In genomic region chr6:97486813-97487361, GRCm38 (mm10) we compare ENCODE assay signal across 8 mouse cellular contexts.
DNase-seq lines count a peak whose midpoint lies in the region; ATAC-seq and TF ChIP-seq lines count a peak whose summit lies in the region.

No protein-coding gene starts in this region.

- TF ChIP-seq CTCF in testis, adult 2 months (IDR thresholded peaks at IDR 0.05; ENCODE audit: control insufficient read depth, insufficient read depth, insufficient replicate concordance, low read depth, low read length) = no peak

- no peaks in the 10 kb centered on the region for H3K36me3 ChIP-seq in testis, adult 2 months (ENCODE audit: control insufficient read depth, insufficient read depth, low read length)
- H3K36me3 ChIP-seq in heart, embryonic 15.5 days = no peaks in the 10 kb centered on the region
- H3K36me3 ChIP-seq in limb, embryonic 12.5 days = no peaks in the 10 kb centered on the region

- H3K4me1 ChIP-seq in testis, adult 2 months (ENCODE audit: control insufficient read depth, insufficient read depth, low read length) = peaks cover 5% of the 10 kb centered on the region; the same call in 1 of the 2 replicates
- peaks cover 19% of the 10 kb centered on the region for H3K4me1 ChIP-seq in heart, embryonic 15.5 days (replicated peaks)
- peaks cover 36% of the 10 kb centered on the region for H3K4me1 ChIP-seq in limb, embryonic 12.5 days (replicated peaks)

- no peak overlapping the region; the same call in 1 of the 2 replicates for H3K27ac ChIP-seq in testis, adult 2 months (ENCODE audit: control insufficient read depth, insufficient read depth, low read depth, low read length)
- H3K27ac ChIP-seq in heart, embryonic 15.5 days = no peak overlapping the region
- no peak overlapping the region for H3K27ac ChIP-seq in limb, embryonic 12.5 days

- H3K27me3 ChIP-seq in testis, adult 2 months (ENCODE audit: control insufficient read depth, insufficient read depth, low read length) = no peaks in the 10 kb centered on the region
- peaks cover 7% of the 10 kb centered on the region; the same call in 1 of the 2 replicates for H3K27me3 ChIP-seq in heart, embryonic 15.5 days
- H3K27me3 ChIP-seq in limb, embryonic 12.5 days = peaks cover 42% of the 10 kb centered on the region

- ATAC-seq in heart, embryonic 15.5 days (replicated peaks; ENCODE audit: insufficient number of reproducible peaks, insufficient read depth, low FRiP score, low read depth) = no peak
- no peak for ATAC-seq in limb, embryonic 12.5 days (ENCODE audit: insufficient number of reproducible peaks, insufficient read depth, low FRiP score, low TSS enrichment, low read depth)
- ATAC-seq in megakaryocyte progenitor cell, adult 5-6 weeks (replicated peaks; ENCODE audit: poor library complexity) = no peak

- no peaks in the 10 kb centered on the region for H3K9me3 ChIP-seq in heart, embryonic 15.5 days (replicated peaks)
- H3K9me3 ChIP-seq in limb, embryonic 12.5 days = no peaks in the 10 kb centered on the region

- H3K4me2 ChIP-seq in heart, embryonic 15.5 days = peak overlapping the region; percentile 89
- peak overlapping the region; percentile 97 for H3K4me2 ChIP-seq in limb, embryonic 12.5 days

- no peak for TF ChIP-seq POLR2A in testis, adult 2 months (IDR thresholded peaks at IDR 0.05; ENCODE audit: control insufficient read depth, low read depth, low read length)

- peak overlapping the region; percentile 53 for H3K9ac ChIP-seq in heart, embryonic 15.5 days
- peak overlapping the region; percentile 60; the same call in 1 of the 2 replicates for H3K9ac ChIP-seq in limb, embryonic 12.5 days (replicated peaks)

- H3K4me3 ChIP-seq in testis, adult 2 months (ENCODE audit: control insufficient read depth, low read depth, low read length) = peak overlapping the region; percentile 68
- peak overlapping the region; percentile 53 for H3K4me3 ChIP-seq in heart, embryonic 15.5 days
- H3K4me3 ChIP-seq in limb, embryonic 12.5 days (replicated peaks) = peak overlapping the region; percentile 51

- DNase-seq in testis, postnatal 14 days (ENCODE audit: low spot score) = no peak
- peak; percentile 22 for DNase-seq in retina, postnatal 1 day
- DNase-seq in right cerebral cortex, postnatal 14 days = no peak
- DNase-seq in adrenal gland, adult (ENCODE audit: inconsistent age in 2 of 2, low spot score in 1 of 2) = no peak

- WGBS in heart, embryonic 15.5 days = 11% methylated on average over 11 of the region's 11 CpGs
- 13% methylated on average over 11 of the region's 11 CpGs for WGBS in limb, embryonic 12.5 days
